Mouse (Mus musculus) limb, embryonic 15.5 days (tissue): ENCODE measurements around the gene Myh9. TPM values are rescaled to one million over a fixed set of nuclear protein-coding genes. Genes with fewer than 3 reads are reported as not detected.
"Not testable (repeated sequence)": the region's sequence is repeated elsewhere in the genome, so short reads cannot be mapped to it uniquely, and the experiment has no call there.

Source experiments
- ATAC-seq: fragments of 200-750 bp; cut with Nextera tagmentation; 2 replicates; pipeline ENCODE4 v1.8.0; 2017; ENCODE audit warnings: low read depth, moderate TSS enrichment; ENCODE audit not compliant: insufficient number of reproducible peaks, low FRiP score, low TSS enrichment
- H3K27ac ChIP-seq: fragments of 300-500 bp; sonication (generic); 2 replicates; pipeline ENCODE4 v1.5.1; 2015; ENCODE audit warnings: moderate library complexity, mild to moderate bottlenecking, inconsistent platforms
- H3K27me3 ChIP-seq: fragments of 300-500 bp; sonication (generic); 2 replicates; pipeline ENCODE4 v1.6.1; 2015; ENCODE audit warnings: inconsistent platforms
- H3K36me3 ChIP-seq: fragments of 300-500 bp; sonication (generic); 2 replicates; pipeline ENCODE4 v1.6.1; 2015; ENCODE audit warnings: inconsistent platforms
- H3K4me1 ChIP-seq: fragments of 300-500 bp; sonication (generic); 2 replicates; pipeline ENCODE4 v1.6.1; 2015; ENCODE audit warnings: inconsistent platforms
- H3K4me2 ChIP-seq: fragments of 300-500 bp; sonication (generic); 2 replicates; pipeline ENCODE4 v1.6.1; 2015; ENCODE audit warnings: mild to moderate bottlenecking, inconsistent platforms
- H3K4me3 ChIP-seq: fragments of 300-500 bp; sonication (generic); 2 replicates; pipeline ENCODE4 v1.5.1; 2015; ENCODE audit warnings: mild to moderate bottlenecking, inconsistent platforms
- H3K9ac ChIP-seq: fragments of 300-500 bp; sonication (generic); 2 replicates; pipeline ENCODE4 v1.6.1; 2015; ENCODE audit warnings: inconsistent platforms
- H3K9me3 ChIP-seq: fragments of 300-500 bp; sonication (generic); 2 replicates; pipeline ENCODE4 v1.6.1; 2016; ENCODE audit warnings: inconsistent platforms
- WGBS: fragments of 180-500 bp; shearing (Covaris S2); methylation state at CpG from one replicate; pipeline ENCODE4 v1.1.7; 2015; 5-methylcytosine and 5-hydroxymethylcytosine counted together
- polyA plus RNA-seq: library from polyadenylated mRNA; unstranded; fragments of >200 nt; fragmentation: Nextera tagmentation; extraction: Ambion mirVana; gene quantifications from 2 replicates; pipeline ENCODE4 v1.2.1, GENCODE M21; 2015

Gene Myh9
- polyA plus RNA-seq, 1 experiment from 2014 or later: 44.1 TPM

DNA sequence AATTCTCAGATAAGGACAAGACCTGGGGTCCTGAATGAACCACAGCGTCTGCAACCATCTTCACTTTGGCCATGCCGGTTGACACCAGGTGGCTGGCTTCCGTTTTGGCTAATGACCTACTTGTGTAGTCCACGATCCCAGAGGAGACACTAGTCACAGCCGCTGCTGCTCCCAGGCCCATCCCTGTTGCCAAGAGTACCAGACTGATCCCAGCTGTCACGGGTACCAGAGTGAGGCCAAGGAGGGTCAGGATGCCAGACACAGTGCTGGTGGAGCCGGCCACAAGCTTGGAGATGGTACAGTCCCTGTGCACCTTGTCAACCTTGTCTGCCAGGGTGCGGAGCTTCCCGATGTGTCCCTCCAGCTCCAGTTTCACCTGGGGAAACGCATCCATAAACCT lies 92.3 kb downstream of the Myh9 start:
- Histone ChIP-seq H3K36me3 (no peaks in the 10 kb centered on the region), H3K4me2 (no peak overlapping the region), H3K4me1 (no peaks in the 10 kb centered on the region), H3K27me3 (no peaks in the 10 kb centered on the region), H3K4me3 (no peak overlapping the region), H3K9ac (no peak overlapping the region), H3K9me3 (no peaks in the 10 kb centered on the region), H3K27ac (no peak overlapping the region)
- WGBS: 93% methylated on average over 10 of the region's 10 CpGs
- no peak for ATAC-seq

DNA sequence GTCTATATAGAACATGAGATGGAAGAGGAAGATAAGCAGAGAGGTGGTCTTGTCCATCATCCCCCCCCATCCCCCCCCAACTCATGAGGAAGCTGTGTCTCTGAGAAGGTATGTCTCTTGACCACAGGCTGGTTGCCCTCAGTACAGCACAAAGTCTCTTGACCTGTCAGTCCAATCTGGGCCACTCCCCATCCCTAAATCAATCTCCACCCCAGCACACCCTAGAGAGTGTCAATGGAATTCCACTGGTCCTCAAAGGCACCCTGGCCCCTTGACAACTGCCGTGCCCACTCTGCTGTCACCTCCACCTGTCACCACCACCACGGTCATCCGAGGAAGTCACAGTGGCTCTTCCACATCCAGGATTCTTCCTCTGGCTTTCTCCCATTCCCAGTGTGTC lies 93.6 kb downstream of the Myh9 start:
- H3K27me3 ChIP-seq: no peaks in the 10 kb centered on the region
- 83% methylated on average over 3 of the region's 3 CpGs for WGBS
- H3K9me3 ChIP-seq: no peaks in the 10 kb centered on the region
- no peak overlapping the region for H3K9ac ChIP-seq
- no peaks in the 10 kb centered on the region for H3K4me1 ChIP-seq
- H3K27ac ChIP-seq: no peak overlapping the region
- ATAC-seq: no peak
- no peak overlapping the region for H3K4me2 ChIP-seq
- H3K4me3 ChIP-seq: no peak overlapping the region
- no peaks in the 10 kb centered on the region for H3K36me3 ChIP-seq

DNA sequence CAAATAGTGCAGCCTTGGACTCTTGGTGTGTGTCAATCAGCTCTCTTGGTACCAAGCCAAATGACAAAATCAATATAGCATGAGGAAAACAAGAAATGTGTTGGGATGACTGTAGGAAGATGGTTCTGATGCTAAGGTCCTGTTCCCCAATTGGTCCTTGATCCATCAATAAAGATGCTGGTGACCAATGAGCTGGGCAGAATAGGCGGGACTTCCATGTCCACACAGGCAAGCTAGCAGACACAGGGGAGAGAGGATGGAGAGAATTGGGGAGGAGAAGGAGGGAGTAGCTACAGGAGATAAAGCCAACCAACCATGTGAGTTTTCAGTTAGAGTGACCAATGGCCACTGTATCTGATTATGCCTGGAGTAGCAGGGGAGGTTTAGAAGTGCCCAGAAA lies 95.6 kb downstream of the Myh9 start:
- H3K4me2 ChIP-seq: no peak overlapping the region
- no peaks in the 10 kb centered on the region for H3K4me1 ChIP-seq
- H3K9me3 ChIP-seq: no peaks in the 10 kb centered on the region
- H3K36me3 ChIP-seq: no peaks in the 10 kb centered on the region
- H3K4me3 ChIP-seq: no peak overlapping the region
- ATAC-seq: no peak
- H3K27me3 ChIP-seq: no peaks in the 10 kb centered on the region
- no peak overlapping the region for H3K27ac ChIP-seq
- 100% methylated on average over 1 of the region's 1 CpGs for WGBS
- H3K9ac ChIP-seq: no peak overlapping the region

DNA sequence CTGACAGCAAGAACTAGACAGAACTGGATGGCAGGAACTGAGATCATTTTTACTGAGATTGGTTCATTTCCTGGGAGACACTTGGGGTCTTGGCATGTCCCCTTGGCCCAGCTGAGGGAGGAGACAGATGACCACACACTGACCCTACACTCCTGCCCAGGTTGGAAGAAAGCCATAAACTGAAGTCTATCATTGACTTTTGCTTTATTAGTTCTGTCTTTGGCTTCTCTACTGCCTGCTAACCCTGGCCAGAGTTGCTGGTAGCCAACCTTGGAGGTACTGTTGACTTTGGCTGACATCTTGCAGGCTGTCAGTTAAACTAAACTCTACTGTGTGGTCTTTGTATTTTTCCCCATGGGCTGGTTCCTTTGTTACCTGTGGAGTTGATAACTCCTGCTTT lies 96.9 kb downstream of the Myh9 start:
- Histone ChIP-seq H3K27me3 (no peaks in the 10 kb centered on the region), H3K9me3 (no peaks in the 10 kb centered on the region), H3K4me3 (no peak overlapping the region), H3K9ac (no peak overlapping the region), H3K4me2 (no peak overlapping the region), H3K4me1 (no peaks in the 10 kb centered on the region), H3K27ac (no peak overlapping the region), H3K36me3 (no peaks in the 10 kb centered on the region)
- no peak for ATAC-seq

DNA sequence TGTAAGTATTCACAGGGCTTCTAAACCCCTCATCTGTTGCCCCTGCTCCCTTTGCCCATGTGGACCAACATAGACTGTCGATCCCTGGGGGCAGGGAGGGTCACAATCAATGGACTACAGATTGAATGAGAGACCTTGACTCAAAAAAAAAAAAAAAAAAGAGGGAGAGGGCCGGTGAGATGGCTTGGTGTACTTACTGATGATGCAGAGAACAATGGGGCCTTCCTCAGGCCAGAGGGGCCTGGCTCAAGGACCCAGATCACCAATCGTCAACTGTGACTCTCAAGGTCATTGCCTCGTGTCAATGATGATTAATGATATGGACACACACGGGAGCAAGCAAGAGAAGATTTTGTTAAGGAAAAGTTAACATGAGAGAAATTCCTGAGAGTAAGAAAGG lies 97.3 kb downstream of the Myh9 start:
- H3K27ac ChIP-seq: no peak overlapping the region
- WGBS: 35% methylated on average over 5 of the region's 5 CpGs
- ATAC-seq: no peak
- H3K4me2 ChIP-seq: no peak overlapping the region
- H3K36me3 ChIP-seq: no peaks in the 10 kb centered on the region
- H3K9me3 ChIP-seq: no peaks in the 10 kb centered on the region
- H3K4me3 ChIP-seq: no peak overlapping the region
- no peak overlapping the region for H3K9ac ChIP-seq
- no peaks in the 10 kb centered on the region for H3K4me1 ChIP-seq
- H3K27me3 ChIP-seq: no peaks in the 10 kb centered on the region

DNA sequence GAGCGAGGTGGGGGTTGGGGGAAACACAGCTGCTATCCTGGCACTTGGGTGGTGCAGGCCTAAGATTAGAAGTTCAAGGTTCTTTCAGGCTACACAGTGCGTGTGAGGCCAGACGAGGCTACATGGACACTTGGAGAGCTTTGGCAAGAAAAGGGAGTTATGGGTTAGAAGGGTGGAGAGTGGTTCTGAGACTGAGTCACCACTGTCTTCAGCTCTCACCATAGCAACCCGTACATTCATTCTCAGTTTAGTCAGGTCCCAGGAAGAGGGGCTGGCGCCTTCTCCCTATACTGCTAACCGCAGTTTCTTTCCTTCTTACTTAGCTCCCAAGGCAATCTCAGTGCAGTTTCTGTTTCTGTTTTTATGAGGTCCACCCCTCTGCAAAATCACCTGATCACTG lies 100.4 kb downstream of the Myh9 start:
- not testable (repeated sequence) for H3K27ac ChIP-seq, H3K4me3 ChIP-seq, H3K9me3 ChIP-seq, H3K36me3 ChIP-seq, H3K4me2 ChIP-seq, ATAC-seq, H3K9ac ChIP-seq, H3K4me1 ChIP-seq, H3K27me3 ChIP-seq
- WGBS: 85% methylated on average over 6 of the region's 6 CpGs

DNA sequence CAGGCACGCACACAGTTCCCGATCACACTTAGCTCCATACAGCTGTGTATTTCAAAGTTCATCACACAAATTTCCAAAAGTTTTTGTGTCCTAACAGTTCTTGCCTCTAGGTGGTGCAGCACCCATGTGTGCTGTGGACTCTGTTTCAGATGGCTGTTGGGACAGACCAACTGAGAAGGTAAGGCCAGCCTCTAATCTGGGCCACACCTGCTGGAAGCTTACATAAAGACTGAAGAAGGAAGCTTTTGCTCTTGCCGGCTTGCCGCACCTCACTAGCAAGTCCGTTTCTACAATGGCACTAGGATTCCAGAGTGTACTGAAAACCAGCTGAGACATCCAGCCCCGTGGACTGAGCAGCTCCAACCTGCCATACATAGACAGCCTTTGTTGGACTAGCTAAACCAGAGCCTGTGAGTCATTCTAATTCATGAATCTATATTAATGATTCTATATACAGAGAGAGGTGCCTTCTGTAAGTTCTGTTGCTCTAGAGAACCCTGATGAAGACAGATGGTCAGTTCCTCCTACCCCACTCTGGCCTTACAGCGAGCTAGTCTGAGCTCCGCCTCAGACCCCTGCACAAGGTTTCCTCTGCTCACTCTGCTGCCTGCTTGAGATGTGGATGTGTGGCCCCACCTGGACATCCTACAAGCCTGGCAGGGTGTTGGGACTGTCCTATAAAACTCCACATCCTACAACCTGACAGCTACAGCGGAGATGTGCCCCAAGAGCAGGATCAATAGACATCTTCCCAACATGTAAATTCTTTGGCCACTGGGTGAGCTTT lies 101.3 kb downstream of the Myh9 start:
- WGBS: 68% methylated on average over 9 of the region's 9 CpGs
- no peak overlapping the region for H3K4me2 ChIP-seq
- H3K4me3 ChIP-seq: no peak overlapping the region
- H3K27me3 ChIP-seq: no peaks in the 10 kb centered on the region
- H3K36me3 ChIP-seq: no peaks in the 10 kb centered on the region
- H3K9ac ChIP-seq: no peak overlapping the region
- no peaks in the 10 kb centered on the region for H3K4me1 ChIP-seq
- no peaks in the 10 kb centered on the region for H3K9me3 ChIP-seq
- no peak overlapping the region for H3K27ac ChIP-seq
- no peak for ATAC-seq

DNA sequence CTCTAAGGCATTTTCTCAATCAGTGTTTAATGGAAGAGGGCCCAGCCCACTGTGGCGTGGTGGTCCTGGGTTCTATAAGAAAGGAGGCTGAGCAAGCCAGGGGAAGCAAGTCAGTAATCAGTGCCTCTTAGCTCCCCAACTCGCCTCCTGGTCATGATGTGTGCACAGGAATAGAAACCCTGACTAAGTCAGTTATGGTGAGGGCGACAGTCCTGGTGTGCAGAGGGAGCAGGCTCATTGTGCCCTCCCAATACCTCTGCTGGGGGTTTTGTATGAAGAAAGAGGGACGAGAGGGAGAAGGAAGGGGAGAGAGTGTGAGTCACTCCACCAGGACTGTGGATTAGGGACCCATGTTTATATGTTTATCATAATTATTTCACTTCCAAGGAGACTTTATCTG lies 108.1 kb downstream of the Myh9 start:
- H3K4me1 ChIP-seq, H3K27ac ChIP-seq, H3K4me2 ChIP-seq, H3K9ac ChIP-seq, ATAC-seq, H3K9me3 ChIP-seq, H3K4me3 ChIP-seq, H3K27me3 ChIP-seq, H3K36me3 ChIP-seq: not testable (repeated sequence)
- WGBS: 65% methylated on average over 4 of the region's 4 CpGs

DNA sequence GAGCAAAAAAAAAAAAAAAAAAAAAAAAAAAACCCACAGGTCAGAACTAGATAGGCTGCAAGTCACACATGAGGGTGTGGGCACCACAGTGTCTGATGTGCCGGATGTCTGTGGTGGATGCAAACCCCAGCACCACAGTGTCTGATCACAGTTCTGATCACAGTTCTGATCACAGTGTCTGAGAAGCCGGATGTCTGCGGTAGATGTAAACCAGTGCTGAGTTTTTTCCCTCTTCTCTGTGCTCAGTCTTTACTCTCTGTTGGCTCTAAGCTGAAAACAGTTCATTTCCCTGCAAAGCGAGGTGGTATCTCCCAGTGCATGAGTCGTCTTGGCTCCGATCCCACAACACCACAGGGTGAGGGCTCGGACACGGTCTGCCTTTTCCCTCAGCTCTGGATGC lies 108.6 kb downstream of the Myh9 start:
- H3K4me1 ChIP-seq, H3K9me3 ChIP-seq, H3K27ac ChIP-seq, H3K4me3 ChIP-seq, H3K27me3 ChIP-seq, H3K36me3 ChIP-seq, H3K9ac ChIP-seq, H3K4me2 ChIP-seq, ATAC-seq: not testable (repeated sequence)
- WGBS: 64% methylated on average over 8 of the region's 8 CpGs

DNA sequence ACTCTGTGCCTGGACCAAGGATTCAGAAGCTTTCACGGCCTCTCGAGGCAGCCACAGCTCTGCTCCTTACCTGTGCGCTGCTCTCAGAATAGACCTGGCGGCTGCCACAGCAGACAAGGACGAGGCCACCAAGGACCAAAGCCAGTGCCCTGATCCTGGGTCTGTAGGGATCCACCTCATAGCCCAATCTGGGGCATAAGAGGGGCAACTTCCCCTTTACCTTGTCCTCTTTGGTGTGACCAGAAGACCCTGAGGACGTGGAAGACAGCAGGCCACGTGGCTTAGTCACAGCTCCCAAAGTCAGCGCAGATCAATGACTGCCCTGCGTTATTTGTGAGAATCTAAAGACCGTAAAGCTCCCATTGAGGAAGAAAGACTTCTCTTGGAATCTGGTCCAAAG lies 109.1 kb downstream of the Myh9 start:
- WGBS: 68% methylated on average over 10 of the region's 10 CpGs
- not testable (repeated sequence) for H3K36me3 ChIP-seq, H3K27me3 ChIP-seq, H3K27ac ChIP-seq, H3K4me3 ChIP-seq, ATAC-seq, H3K4me2 ChIP-seq, H3K9me3 ChIP-seq, H3K9ac ChIP-seq, H3K4me1 ChIP-seq

DNA sequence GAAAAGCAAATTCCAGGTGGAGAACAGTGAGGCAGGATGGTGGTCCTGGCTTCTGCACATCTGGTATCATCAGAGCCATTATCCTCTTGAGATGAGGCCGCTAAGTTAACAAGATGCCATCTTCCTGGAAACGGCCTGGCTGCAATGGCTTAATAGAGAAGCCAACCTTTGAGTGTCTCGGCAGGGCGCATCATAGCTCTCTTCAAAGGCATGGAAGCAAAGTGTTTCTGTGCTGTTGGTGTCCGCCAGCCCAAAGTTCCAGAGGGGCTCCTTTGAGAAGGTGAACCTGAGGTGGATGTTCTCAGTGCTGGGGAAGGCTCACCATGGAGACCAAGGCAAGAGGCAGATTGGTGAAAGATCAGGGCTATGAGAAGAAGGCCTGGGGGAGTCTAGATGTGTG lies 110.4 kb downstream of the Myh9 start:
- Histone ChIP-seq H3K27me3 (no peaks in the 10 kb centered on the region), H3K4me3 (no peak overlapping the region), H3K27ac (no peak overlapping the region), H3K36me3 (no peaks in the 10 kb centered on the region), H3K9me3 (no peaks in the 10 kb centered on the region), H3K4me1 (no peaks in the 10 kb centered on the region), H3K4me2 (no peak overlapping the region), H3K9ac (no peak overlapping the region)
- WGBS: 85% methylated on average over 5 of the region's 5 CpGs
- no peak for ATAC-seq

DNA sequence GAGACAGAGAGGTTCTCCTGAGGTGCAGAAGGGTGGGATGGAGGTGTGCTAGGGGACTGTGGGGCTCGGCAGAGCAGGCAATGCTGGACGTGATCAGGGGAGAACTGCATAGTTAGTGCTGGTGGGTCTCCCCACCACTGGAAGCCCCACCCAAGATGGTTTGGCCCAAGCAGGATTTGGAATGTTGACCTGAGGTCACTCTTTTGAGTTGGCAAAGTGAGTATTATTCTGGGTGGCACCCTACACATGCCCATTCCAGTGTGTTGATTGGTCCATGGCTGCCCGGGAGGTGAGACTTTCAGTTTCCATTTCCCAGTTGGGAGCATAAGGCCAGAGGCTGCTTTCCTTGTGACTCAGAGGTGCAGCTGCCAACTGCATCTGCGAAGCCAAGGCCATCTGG lies 113.2 kb downstream of the Myh9 start, which contains the start of gene Apol9b:
Apol9b (plus strand) TSS at position 301 of the 400 bp plus-strand sequence.
- H3K4me2 ChIP-seq, H3K27me3 ChIP-seq, H3K27ac ChIP-seq, ATAC-seq, H3K9me3 ChIP-seq, H3K4me3 ChIP-seq, H3K4me1 ChIP-seq, H3K36me3 ChIP-seq, H3K9ac ChIP-seq: not testable (repeated sequence)
- 52% methylated on average over 2 of the region's 4 CpGs for WGBS

DNA sequence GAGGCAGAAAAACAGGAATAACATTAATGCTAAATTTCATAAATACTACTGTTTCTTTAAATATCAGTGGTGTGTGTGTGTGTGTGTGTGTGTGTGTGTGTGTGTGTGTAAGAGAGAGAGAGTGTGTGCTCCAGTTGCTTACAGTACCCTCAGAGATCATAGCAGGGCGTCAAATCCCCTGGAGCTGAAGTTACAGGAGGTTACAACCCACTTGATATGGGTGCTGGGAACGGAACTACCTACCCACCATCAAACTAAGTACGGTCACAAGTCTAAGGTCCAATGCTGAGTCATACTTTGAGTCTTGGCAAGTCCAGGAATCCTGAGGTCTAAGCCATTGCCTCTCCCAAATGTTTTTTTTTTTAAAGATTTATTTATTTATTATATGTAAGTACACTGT lies 114.2 kb downstream of the Myh9 start:
- H3K4me1 ChIP-seq, H3K36me3 ChIP-seq, H3K27ac ChIP-seq, H3K4me3 ChIP-seq, H3K4me2 ChIP-seq, H3K9ac ChIP-seq, H3K27me3 ChIP-seq, ATAC-seq, H3K9me3 ChIP-seq: not testable (repeated sequence)
- 81% methylated on average over 3 of the region's 3 CpGs for WGBS
